Comparison of ENCODE assay signal across 7 mouse cellular contexts in the genomic region with DNA sequence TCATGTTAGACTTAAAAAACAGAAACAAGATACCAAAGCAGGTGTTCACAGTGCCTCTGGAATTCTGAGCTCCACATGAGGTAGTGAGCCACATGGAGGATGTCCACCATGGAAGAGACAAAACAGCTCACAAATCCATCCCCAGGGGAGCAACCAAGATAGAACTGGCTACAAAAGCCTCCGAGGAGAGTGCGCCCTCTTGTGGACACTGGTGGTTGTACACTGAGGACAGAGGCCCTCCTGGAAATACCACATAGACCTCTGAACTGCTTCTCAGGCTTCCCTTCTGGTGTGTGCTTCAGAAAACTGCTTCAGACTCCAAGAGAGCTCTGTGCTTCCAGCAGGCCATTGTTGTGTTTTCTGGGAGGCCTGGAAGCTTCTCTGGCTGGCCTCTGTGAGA. TPM values are rescaled to one million over a fixed set of nuclear protein-coding genes. Genes with fewer than 3 reads are reported as not detected.
DNase-seq lines count a peak whose midpoint lies in the region; ATAC-seq lines count a peak whose summit lies in the region.

No protein-coding gene starts in this region.

- peak; percentile 69 for ATAC-seq in CD4-positive, CD25-positive, alpha-beta regulatory T cell, adult 4 months

- DNase-seq in Muller cell, postnatal 12 days (ENCODE audit: inconsistent ontology term) = peak; percentile 43
- peak; percentile 85 to 89 for DNase-seq in cerebellum, postnatal 10 days
- peak; percentile 63 to 81 for DNase-seq in gastrocnemius, postnatal 4 days (ENCODE audit: low spot score in 2 of 2)
- peak; percentile 44 for DNase-seq in layer of hippocampus, adult 9-11 months
- DNase-seq in lung, postnatal 36 days = peak; percentile 90
- peak; percentile 74 for DNase-seq in spleen, adult 12 weeks (ENCODE audit: low spot score)

RNA-seq across cellular contexts. Expression of a gene that starts 12.5 kb away (rescaled TPM):
- polyA plus RNA-seq in CD4-positive, CD25-positive, alpha-beta regulatory T cell, adult 4 months (2017; shearing (Covaris generic)) = 10 to 100 TPM in 1 of 2 experiments, 1 to 10 TPM in 1; 10.0 to 19.3 TPM
- total RNA-seq in gastrocnemius, postnatal 4 days (2021) = 100 to 1,000 TPM; 140 to 143 TPM

RNA-seq across cellular contexts. Expression of a gene that starts 12.6 kb away (rescaled TPM):
- 1 to 10 TPM; 3.1 to 4.7 TPM for polyA plus RNA-seq in CD4-positive, CD25-positive, alpha-beta regulatory T cell, adult 4 months (2017; shearing (Covaris generic))
- total RNA-seq in gastrocnemius, postnatal 4 days (2021) = 10 to 100 TPM; 10.6 to 11.5 TPM

RNA-seq across cellular contexts. Expression of a gene that starts 54.2 kb away (rescaled TPM):
- polyA plus RNA-seq in CD4-positive, CD25-positive, alpha-beta regulatory T cell, adult 4 months (2017; shearing (Covaris generic)) = 1 to 10 TPM; 6.2 to 7.0 TPM
- 1 to 10 TPM; 6.6 to 6.8 TPM for total RNA-seq in gastrocnemius, postnatal 4 days (2021)

RNA-seq across cellular contexts. Expression of a gene that starts 54.2 kb away (rescaled TPM):
- 10 to 100 TPM in 1 of 2 experiments, 1 to 10 TPM in 1; 8.0 to 13.6 TPM for polyA plus RNA-seq in CD4-positive, CD25-positive, alpha-beta regulatory T cell, adult 4 months (2017; shearing (Covaris generic))
- 10 to 100 TPM; 27.4 to 31.0 TPM for total RNA-seq in gastrocnemius, postnatal 4 days (2021)

Comparison
In these comparisons a context has a peak if more than half of its experiments do, and no peak if none do; other contexts are left out.
1. Peak in every context shown above with its lines: DNase-seq and ATAC-seq.